Mouse (Mus musculus) mesoderm, embryonic 11.5 days (tissue): Measurements from ENCODE around the gene Pik3cg.

Experiments
- DNase-seq: peaks from one replicate; pipeline ENCODE4 v3.0.0-alpha.2; 2012; ENCODE audit warnings: low read depth, low spot score

The Pik3cg gene

GRCm38 (mm10) chr12:32144513-32144912 lies 63.9 kb downstream of the Pik3cg start:
- DNase-seq = peak; percentile 74

DNA sequence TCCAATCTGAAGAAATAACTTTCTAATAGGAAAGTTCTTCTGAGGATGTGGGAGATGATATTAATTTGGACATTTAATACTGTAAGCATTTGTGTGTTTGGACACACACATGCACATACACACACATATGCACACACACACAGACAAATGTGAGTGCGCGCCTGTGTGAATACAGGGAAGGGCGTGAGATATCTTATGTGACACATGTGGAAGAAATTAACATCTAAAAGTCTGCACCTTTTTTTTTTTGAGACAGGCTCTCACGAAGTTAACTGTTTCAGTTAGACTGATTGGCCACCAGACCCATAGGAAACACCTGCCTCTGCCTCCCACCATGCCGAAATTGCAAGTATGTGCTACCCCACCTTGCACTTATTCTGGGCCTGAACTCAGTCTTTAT lies 64.7 kb downstream of the Pik3cg start:
- DNase-seq = no peak

DNA sequence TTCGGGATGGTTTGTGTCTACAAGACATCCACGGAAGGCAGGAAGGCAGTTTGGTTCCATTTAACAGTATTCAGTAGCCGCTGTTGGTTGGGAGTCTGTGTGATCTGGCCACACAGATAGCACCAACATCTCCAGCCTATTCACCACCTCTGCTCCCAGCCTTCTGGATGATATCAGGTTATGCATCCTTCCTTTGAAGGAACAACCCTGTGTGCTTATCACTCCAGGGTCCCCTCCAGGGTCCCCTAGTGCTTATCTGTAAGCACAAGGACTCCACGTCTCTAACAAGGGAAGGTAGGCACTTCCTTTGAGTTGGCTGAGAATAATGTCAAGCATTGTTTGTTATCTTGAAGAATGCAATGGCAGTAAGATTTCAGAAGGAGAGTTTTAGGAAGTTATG lies 65.3 kb downstream of the Pik3cg start:
- DNase-seq = no peak

DNA sequence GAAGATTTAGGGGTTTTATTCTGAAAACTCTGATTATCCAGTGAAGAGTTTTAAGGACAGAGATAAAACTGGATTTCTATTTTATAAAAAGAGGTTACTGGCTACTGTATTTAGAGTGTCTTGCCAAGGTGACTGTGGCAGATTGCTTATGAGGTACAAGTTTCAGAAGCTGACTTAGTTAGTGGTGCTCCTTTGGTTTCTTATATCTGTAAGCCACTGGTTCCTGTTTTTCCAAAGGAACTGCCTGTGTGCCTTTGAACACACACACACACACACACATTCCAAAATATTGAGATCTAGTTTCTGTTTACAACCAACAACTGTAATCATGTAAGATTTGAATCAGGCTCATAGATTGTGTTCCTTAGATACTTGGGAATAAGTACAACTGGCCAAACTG lies 66.7 kb downstream of the Pik3cg start:
- DNase-seq = no peak

DNA sequence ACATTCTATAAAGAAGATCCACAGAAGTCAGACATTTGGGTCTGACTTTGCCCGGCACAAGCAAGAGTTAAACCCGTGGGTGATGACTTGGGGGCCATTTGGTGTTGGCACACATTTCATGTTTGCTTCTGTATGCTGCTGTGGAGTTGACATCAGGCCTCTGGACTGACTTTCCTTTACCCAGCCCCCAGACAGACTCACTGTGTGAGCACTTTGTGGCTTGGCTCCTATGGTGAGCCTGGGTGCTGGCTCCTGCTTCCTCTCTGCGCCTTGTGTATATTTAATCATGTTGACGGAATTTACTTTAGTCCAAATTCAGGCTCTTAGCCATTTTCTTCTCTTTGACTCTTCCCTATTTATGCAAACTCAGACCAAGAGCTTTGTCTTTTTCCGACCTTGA lies 69.6 kb downstream of the Pik3cg start:
- no peak for DNase-seq

DNA sequence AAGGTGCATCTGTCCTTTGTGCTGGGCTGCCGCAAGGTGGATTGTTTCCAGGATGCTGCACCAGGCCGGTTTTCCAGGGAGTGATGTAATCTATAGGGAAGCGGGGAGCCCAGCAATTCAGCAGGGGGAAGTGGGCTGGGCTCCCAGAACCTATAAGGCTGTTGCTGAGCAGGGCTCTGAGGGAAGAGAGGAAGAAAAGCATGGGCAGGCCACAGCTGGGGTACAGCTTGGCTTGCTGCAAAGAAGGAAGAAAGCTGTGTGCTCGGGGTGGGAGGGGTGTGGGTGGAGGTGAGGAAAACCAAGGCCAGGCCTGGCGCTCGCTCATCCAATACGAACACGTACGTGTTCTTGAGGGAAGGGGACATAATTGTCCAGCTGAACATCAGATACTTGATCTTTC lies 70.1 kb downstream of the Pik3cg start:
- DNase-seq = no peak

GRCm38 (mm10) chr12:32137542-32137941 lies 70.9 kb downstream of the Pik3cg start:
- no peak for DNase-seq

DNA sequence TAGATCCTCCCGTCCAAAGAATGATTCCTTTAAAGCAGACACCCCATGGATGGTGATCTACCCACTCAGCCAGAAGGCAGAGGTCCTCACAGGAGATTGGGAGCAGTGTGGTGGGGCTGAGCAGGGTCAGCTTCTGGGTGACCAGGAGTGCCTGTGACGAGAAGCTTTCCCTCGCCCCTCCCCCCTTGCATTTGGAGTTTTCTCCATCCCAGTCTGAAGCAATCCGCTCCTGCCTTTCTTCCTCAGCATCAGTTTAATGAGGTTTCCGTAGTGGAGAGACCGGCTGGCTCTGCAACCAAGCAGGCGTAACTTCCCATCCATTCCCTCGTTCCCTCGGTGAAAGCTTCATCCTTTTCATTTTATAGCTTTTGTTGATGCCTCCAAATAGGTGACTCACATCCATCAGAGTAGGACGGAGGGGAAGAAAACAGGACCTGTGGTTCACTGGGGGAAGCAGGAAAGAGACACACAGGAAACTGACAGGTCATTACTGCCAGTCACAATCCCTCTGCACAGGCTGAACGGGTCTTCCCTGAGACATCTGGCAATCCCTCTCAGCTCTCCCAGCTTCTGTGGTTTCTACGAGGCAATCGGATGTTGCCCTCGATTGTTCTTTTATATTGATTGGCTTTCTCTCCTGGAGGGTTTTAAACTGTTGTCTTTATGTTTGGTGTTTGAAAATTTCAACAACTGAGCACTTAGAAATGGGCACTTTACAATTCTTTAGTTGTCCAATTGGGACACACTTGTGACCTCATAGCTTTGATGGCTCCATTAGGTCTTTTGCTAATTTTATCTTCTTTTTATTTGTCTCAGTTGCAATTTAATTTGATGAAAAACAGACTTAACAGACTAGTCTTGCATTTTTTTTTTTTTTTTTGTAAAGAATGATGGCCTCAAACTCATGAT lies 80.6 kb downstream of the Pik3cg start:
- DNase-seq = peak; percentile 13

GRCm38 (mm10) chr12:32127158-32127557 lies 81.3 kb downstream of the Pik3cg start:
- no peak for DNase-seq

GRCm38 (mm10) chr12:32124456-32124855 lies 84.0 kb downstream of the Pik3cg start:
- no peak for DNase-seq

DNA sequence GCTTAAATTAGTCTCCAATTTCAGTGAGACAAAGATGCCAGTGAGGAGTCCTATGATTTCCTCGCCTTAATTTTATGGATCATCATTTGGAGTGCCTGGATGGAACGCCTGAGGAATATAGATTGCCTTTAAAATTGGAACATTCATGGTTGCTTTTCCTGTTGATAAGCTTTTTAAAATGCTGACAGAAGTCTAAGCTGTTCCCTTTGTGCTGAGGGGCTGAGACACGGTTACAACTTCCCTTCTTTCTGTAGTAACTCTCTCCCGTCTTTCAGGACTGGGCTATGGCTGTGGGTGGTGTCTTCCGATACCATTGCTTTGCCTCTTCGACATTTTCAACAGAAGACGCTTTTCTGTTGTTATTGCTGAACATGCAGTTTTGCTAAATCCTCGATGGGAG lies 84.4 kb downstream of the Pik3cg start:
- DNase-seq = no peak

GRCm38 (mm10) chr12:32123559-32123958 lies 84.9 kb downstream of the Pik3cg start:
- DNase-seq = no peak
